Mouse (Mus musculus) intestine, embryonic 14.5 days (tissue): Measurements from ENCODE around the gene Parg. TPM values are rescaled to one million over a fixed set of nuclear protein-coding genes. Genes with fewer than 3 reads are reported as not detected.

ENCODE experiments used
- ATAC-seq: fragments of 200-750 bp; cut with Nextera tagmentation; replicated peaks from 2 replicates; pipeline ENCODE4 v1.8.0; 2017; ENCODE audit warnings: low read depth, moderate number of reproducible peaks, moderate TSS enrichment, moderate library complexity; ENCODE audit not compliant: low FRiP score, low TSS enrichment
- DNase-seq: peaks from one replicate; pipeline ENCODE4 v3.0.0-alpha.2; 2018; ENCODE audit warnings: low spot score
- H3K27ac ChIP-seq: fragments of 300-500 bp; sonication (generic); 2 replicates; pipeline ENCODE4 v1.5.1; 2014; ENCODE audit warnings: low read depth, mild to moderate bottlenecking, control low read depth
- H3K27me3 ChIP-seq: fragments of 300-500 bp; sonication (generic); replicated peaks from 2 replicates; pipeline ENCODE4 v1.6.1; 2014; ENCODE audit warnings: low read length, control low read depth; ENCODE audit not compliant: control insufficient read depth, insufficient read depth
- H3K36me3 ChIP-seq: fragments of 300-500 bp; sonication (generic); 2 replicates; pipeline ENCODE4 v1.6.1; 2014; ENCODE audit warnings: low read length, control low read depth; ENCODE audit not compliant: control insufficient read depth, insufficient read depth
- H3K4me1 ChIP-seq: fragments of 300-500 bp; sonication (generic); replicated peaks from 2 replicates; pipeline ENCODE4 v1.6.1; 2014; ENCODE audit warnings: low read length, control low read depth, mixed read lengths; ENCODE audit not compliant: control insufficient read depth, insufficient read depth
- H3K4me2 ChIP-seq: fragments of 300-500 bp; sonication (generic); 2 replicates; pipeline ENCODE4 v1.6.1; 2014; ENCODE audit warnings: low read length
- H3K4me3 ChIP-seq: fragments of 300-500 bp; sonication (generic); 2 replicates; pipeline ENCODE4 v1.5.1; 2014; ENCODE audit warnings: low read depth, low read length, control low read depth, mixed read lengths
- H3K9ac ChIP-seq: fragments of 300-500 bp; sonication (generic); 2 replicates; pipeline ENCODE4 v1.6.1; 2014; ENCODE audit warnings: mild to moderate bottlenecking, low read length
- H3K9me3 ChIP-seq: fragments of 300-500 bp; sonication (generic); 2 replicates; pipeline ENCODE4 v1.6.1; 2016; ENCODE audit warnings: low read length, control low read depth; ENCODE audit not compliant: control insufficient read depth
- WGBS: fragments of 180-500 bp; shearing (Covaris S2); extraction: QIAGEN DNeasy Blood & Tissue Kit; methylation state at CpG from one replicate; pipeline ENCODE4 v1.1.7; 2014; 5-methylcytosine and 5-hydroxymethylcytosine counted together
- polyA plus RNA-seq: library from polyadenylated mRNA; unstranded; fragments of >200 nt; fragmentation: Nextera tagmentation; extraction: Ambion mirVana; gene quantifications from 2 replicates; pipeline ENCODE4 v1.2.1, GENCODE M21; 2014

The Parg gene
- polyA plus RNA-seq, 1 experiment from 2014 or later: 43.8 TPM

GRCm38 (mm10) chr14:32162231-32162630 lies 39.5 kb upstream of the Parg start:
- no peaks in the 10 kb centered on the region for H3K36me3 ChIP-seq
- H3K27ac ChIP-seq: no peak overlapping the region
- H3K27me3 ChIP-seq: no peaks in the 10 kb centered on the region
- DNase-seq (no peak), ATAC-seq (no peak)
- no peak overlapping the region for H3K9ac ChIP-seq
- H3K4me1 ChIP-seq: peaks cover 20% of the 10 kb centered on the region
- no peaks in the 10 kb centered on the region for H3K9me3 ChIP-seq
- peak overlapping the region; percentile 72 for H3K4me2 ChIP-seq
- 91% methylated on average over 5 of the region's 5 CpGs for WGBS
- peak overlapping the region; percentile 14; the same call in 1 of the 2 replicates for H3K4me3 ChIP-seq

- Histone ChIP-seq H3K9ac (no peak overlapping the region), H3K27ac (0 out of 2 replicates have a peak overlapping the region, but pooled peaks have one; percentile 6)
- 87% methylated on average over 11 of the region's 11 CpGs for WGBS
These were observed 38.4 kb upstream of the Parg start for GRCm38 (mm10) chr14:32163203-32163888.

GRCm38 (mm10) chr14:32164173-32165051 lies 37.3 kb upstream of the Parg start:
- 60% methylated on average over 8 of the region's 8 CpGs for WGBS
- no peaks in the 10 kb centered on the region for H3K36me3 ChIP-seq
- ATAC-seq (no peak), DNase-seq (peak; percentile 56)
- H3K4me3 ChIP-seq: 0 out of 2 replicates have a peak overlapping the region, but pooled peaks have one; percentile 48
- no peaks in the 10 kb centered on the region for H3K27me3 ChIP-seq
- no peaks in the 10 kb centered on the region for H3K9me3 ChIP-seq
- peaks cover 20% of the 10 kb centered on the region for H3K4me1 ChIP-seq
- 0 out of 2 replicates have a peak overlapping the region, but pooled peaks have one; percentile 78 for H3K27ac ChIP-seq
- H3K4me2 ChIP-seq: peak overlapping the region; percentile 94; the same call in 1 of the 2 replicates
- no peak overlapping the region for H3K9ac ChIP-seq

More at GRCm38 (mm10) chr14:32163203-32163888, 38.4 kb upstream of the Parg start:
- H3K4me3 ChIP-seq: no peak overlapping the region
- no peak overlapping the region for H3K4me2 ChIP-seq
- H3K9me3 ChIP-seq: no peaks in the 10 kb centered on the region
- DNase-seq (no peak), ATAC-seq (no peak)
- no peaks in the 10 kb centered on the region for H3K27me3 ChIP-seq
- H3K36me3 ChIP-seq: no peaks in the 10 kb centered on the region
- peaks cover 20% of the 10 kb centered on the region for H3K4me1 ChIP-seq

- Histone ChIP-seq H3K9me3 (no peaks in the 10 kb centered on the region), H3K36me3 (no peaks in the 10 kb centered on the region), H3K4me3 (peak overlapping the region; percentile 48), H3K4me2 (peak overlapping the region; percentile 94), H3K27me3 (no peaks in the 10 kb centered on the region), H3K9ac (peak overlapping the region; percentile 42), H3K4me1 (peaks cover 19% of the 10 kb centered on the region), H3K27ac (peak overlapping the region; percentile 78)
- under 1% methylated on average over 42 of the region's 42 CpGs for WGBS
- ATAC-seq (peak; percentile 85), DNase-seq (peak; percentile 91)
These were observed 36.3 kb upstream of the Parg start for GRCm38 (mm10) chr14:32165278-32166061.

GRCm38 (mm10) chr14:32166062-32166441 lies 35.7 kb upstream of the Parg start:
- 62% methylated on average over 2 of the region's 2 CpGs for WGBS
- H3K27ac ChIP-seq: no peak overlapping the region

GRCm38 (mm10) chr14:32166840-32167239 lies 34.9 kb upstream of the Parg start:
- H3K27me3 ChIP-seq: no peaks in the 10 kb centered on the region
- H3K9ac ChIP-seq: no peak overlapping the region
- peaks cover 7% of the 10 kb centered on the region for H3K36me3 ChIP-seq
- H3K4me2 ChIP-seq: peak overlapping the region; percentile 94; the same call in 1 of the 2 replicates
- no peak for ATAC-seq
- peaks cover 9% of the 10 kb centered on the region for H3K4me1 ChIP-seq
- DNase-seq: no peak
- H3K4me3 ChIP-seq: peak overlapping the region; percentile 48; the same call in 1 of the 2 replicates
- no peaks in the 10 kb centered on the region for H3K9me3 ChIP-seq
- WGBS: 43% methylated on average over 1 of the region's 1 CpGs
- no peak overlapping the region for H3K27ac ChIP-seq

More at GRCm38 (mm10) chr14:32166062-32166441, 35.7 kb upstream of the Parg start:
- Histone ChIP-seq H3K36me3 (peaks cover 4% of the 10 kb centered on the region; the same call in 1 of the 2 replicates), H3K4me1 (peaks cover 13% of the 10 kb centered on the region), H3K9me3 (no peaks in the 10 kb centered on the region), H3K27me3 (no peaks in the 10 kb centered on the region), H3K4me3 (peak overlapping the region; percentile 48), H3K4me2 (peak overlapping the region; percentile 94), H3K9ac (no peak overlapping the region)
- DNase-seq (no peak), ATAC-seq (no peak)

GRCm38 (mm10) chr14:32167326-32167725 lies 34.4 kb upstream of the Parg start:
- H3K4me1 ChIP-seq: peaks cover 9% of the 10 kb centered on the region
- H3K4me2 ChIP-seq: peak overlapping the region; percentile 94; the same call in 1 of the 2 replicates
- no peaks in the 10 kb centered on the region for H3K9me3 ChIP-seq
- peaks cover 11% of the 10 kb centered on the region for H3K36me3 ChIP-seq
- no peak overlapping the region for H3K4me3 ChIP-seq
- H3K27me3 ChIP-seq: no peaks in the 10 kb centered on the region
- ATAC-seq (no peak), DNase-seq (no peak)
- WGBS: 76% methylated on average over 5 of the region's 5 CpGs
- no peak overlapping the region for H3K27ac ChIP-seq
- no peak overlapping the region for H3K9ac ChIP-seq

GRCm38 (mm10) chr14:32168653-32169231 lies 33.0 kb upstream of the Parg start:
- Histone ChIP-seq H3K27me3 (no peaks in the 10 kb centered on the region), H3K27ac (no peak overlapping the region), H3K4me3 (no peak overlapping the region), H3K9ac (no peak overlapping the region), H3K4me1 (peaks cover 9% of the 10 kb centered on the region), H3K4me2 (no peak overlapping the region), H3K9me3 (no peaks in the 10 kb centered on the region), H3K36me3 (peaks cover 24% of the 10 kb centered on the region)
- DNase-seq (no peak), ATAC-seq (no peak)
- 78% methylated on average over 3 of the region's 3 CpGs for WGBS
